Mouse (Mus musculus) lung, postnatal 14 days (tissue): ENCODE measurements around the gene Tnrc18.
A peak's percentile ranks its signal among the peaks of the same experiment; 100 is the strongest.

Source experiments
- DNase-seq: peaks from one replicate; pipeline ENCODE4 v3.0.0; 2021

The Tnrc18 gene

DNA sequence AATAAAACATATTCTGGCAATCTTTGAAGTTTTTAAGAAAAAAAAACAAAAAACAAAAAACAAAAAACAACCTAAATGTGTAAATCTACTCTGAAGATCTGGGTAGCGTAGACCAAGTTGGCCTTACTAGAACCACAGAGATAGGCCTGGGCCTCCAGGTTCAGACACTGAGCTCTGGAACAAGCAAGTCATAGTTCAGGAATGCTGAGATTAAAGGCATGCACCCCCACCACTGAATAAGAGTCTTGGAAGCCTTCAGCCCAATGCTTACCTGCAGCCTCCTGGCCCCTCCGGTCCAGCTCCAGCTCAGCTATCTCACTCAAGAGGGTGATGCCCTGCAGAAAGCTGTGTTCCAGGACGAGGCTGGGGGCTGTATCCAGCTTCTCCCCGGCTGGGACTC is 46.4 kb downstream of the Tnrc18 start:
- no peak for DNase-seq

DNA sequence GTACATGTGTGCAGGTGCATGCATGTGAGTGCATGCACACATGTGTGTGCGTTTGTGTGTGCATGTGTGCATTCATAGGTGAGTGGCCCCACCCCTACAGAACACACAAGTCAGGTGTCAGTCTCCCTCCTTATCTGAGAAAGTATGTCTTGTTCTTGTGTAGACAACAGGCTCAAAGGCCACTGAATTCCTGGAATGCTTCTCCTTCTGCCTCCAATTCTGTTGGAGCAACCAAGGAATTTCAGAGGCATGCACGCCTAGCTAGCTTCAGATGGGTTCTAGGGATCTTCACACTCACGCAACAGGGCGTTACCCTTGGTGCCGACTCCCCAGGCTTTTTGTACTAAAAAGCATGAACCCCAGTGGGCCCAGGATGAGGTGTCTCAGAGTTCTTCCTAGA is 47.8 kb downstream of the Tnrc18 start:
- no peak for DNase-seq

DNA sequence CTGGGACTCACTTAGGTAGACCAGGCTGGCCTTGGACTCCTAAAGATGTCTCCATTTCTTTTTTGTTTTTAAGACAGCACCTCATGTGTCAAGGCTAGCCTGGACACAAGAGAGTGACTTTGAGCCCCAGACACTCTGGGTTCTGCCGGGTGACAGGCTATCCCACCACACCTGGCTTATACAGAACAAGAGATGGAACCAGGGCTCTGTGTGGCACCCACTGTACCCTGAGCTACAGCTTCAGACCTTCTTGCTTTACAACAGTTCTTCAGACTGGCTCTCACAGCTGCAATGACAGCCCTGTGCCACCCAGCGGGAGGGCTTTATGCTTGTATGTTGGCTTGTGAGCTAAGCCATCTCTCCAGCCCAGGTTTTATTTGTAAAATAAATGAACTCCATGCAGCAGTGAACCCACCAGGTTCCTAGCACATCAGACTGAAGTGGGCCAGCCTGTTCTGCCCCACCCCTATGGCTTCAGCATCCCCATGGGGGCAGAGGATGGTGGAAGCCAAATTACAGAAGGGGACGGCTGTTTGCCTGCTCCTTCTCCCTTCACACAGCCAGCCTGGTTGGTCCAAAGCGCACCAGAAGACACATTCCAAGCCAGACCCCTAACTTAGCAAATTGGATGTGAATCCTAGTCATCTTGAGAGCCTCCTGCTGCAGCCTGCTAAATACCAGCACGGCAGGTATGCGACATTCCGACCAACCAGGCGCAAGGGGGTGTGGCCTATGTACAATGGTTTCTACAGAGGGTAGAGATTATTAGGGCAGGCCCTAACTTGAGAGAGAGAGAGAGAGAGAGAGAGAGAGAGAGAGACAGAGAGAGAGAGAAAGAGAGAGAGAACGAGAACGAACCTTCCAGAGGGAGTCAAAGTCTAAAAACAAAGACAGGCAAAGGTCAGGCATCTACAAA is 48.9 kb downstream of the Tnrc18 start:
- no peak for DNase-seq

DNA sequence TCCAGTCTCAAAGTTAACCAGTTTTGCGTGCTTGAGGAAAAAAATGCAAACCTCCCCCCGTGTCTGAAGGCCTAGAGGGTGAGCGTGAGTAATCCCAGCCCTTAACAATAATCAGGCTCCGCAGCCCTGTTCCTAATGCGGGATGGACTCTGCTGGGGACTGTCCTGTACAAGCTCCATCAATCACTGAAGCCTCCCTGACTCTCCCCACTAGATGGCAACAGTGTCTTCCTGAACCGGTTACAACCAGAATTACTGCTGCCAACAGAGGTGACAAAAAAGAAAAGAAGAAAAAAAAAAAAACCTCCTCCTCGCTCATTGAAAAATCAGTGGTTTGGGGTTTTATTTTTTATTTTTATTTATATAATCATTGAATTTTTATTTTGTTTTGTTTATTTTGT is 49.5 kb downstream of the Tnrc18 start:
- peak; percentile 81 for DNase-seq

GRCm38 (mm10) chr5:142766708-142767107 is 50.8 kb downstream of the Tnrc18 start:
- DNase-seq: no peak

GRCm38 (mm10) chr5:142764889-142765288 is 52.6 kb downstream of the Tnrc18 start:
- no peak for DNase-seq

DNA sequence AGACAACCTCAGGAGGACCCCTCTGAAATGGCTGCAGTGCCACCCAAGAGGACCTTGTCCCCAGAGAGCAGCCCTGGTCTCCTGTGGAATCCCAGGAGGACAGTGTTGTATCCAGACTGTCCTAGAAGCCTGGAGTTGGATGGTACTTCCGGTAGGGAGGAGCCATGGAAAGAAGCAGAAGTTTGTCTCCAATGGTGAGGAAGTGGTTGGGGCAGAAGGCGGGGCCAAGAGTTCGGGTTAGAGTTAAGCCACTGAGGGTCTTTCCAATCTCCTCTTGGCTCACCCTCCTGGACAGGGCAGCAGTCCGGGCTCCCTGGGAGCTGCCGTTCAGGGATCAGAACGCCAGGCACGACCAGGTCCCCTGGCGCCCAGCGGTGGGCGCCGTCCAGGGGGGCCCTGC is 53.2 kb downstream of the Tnrc18 start:
- no peak for DNase-seq

- DNase-seq: no peak
Measured at GRCm38 (mm10) chr5:142762082-142762807, 55.2 kb downstream of the Tnrc18 start.

- DNase-seq: no peak
Measured at GRCm38 (mm10) chr5:142761326-142761983, 56.0 kb downstream of the Tnrc18 start.

DNA sequence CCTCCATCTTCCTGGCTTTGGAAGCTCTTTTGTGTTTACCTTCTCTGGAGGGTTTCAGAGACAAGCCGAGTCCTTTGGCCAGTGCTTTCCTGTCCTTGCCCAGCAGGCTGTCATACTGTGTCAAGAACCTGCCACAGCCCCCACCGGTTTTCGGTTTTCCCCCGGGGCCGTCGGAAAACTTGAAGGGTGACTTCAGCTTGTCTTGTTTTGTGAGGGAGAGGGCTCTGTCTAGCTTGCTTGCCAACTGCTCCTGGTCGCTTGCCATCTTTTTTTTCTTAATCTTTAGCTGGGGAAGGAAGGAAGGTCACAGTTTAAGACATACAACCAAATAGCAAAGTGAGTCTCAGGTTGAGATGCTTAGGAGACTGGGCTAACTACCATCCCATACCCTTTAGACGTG is 57.7 kb downstream of the Tnrc18 start:
- no peak for DNase-seq

GRCm38 (mm10) chr5:142752241-142752640 is 65.2 kb downstream of the Tnrc18 start:
- no peak for DNase-seq

DNA sequence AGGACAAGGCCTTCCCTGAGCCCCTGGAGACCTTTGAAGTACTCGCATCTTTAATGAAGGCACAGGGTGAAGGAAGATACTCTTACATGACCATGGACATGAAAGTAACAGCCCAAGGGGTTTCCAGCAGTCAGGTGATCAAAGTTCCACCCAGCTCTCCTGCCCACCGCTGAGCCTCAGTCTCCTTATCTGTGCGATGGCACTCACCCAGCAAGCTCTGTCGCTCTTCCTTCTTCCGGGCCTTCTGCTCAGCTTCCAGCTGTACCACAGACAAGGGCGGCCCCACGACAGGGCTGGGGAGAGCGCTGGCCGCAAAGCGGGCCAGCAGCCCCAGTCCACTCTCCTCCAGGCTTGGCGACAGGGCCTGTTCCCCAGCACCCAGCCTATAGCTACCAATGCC is 67.3 kb downstream of the Tnrc18 start:
- DNase-seq: no peak

GRCm38 (mm10) chr5:142747026-142747629 is 70.3 kb downstream of the Tnrc18 start:
- DNase-seq: no peak

- DNase-seq: no peak
Measured at GRCm38 (mm10) chr5:142739941-142740340, 77.5 kb downstream of the Tnrc18 start.

- DNase-seq: no peak
Measured at GRCm38 (mm10) chr5:142731916-142732315, 85.5 kb downstream of the Tnrc18 start.

- no peak for DNase-seq
Measured at GRCm38 (mm10) chr5:142730295-142730694, 87.2 kb downstream of the Tnrc18 start.

- DNase-seq: no peak
Measured at GRCm38 (mm10) chr5:142728301-142728700, 89.2 kb downstream of the Tnrc18 start.

DNA sequence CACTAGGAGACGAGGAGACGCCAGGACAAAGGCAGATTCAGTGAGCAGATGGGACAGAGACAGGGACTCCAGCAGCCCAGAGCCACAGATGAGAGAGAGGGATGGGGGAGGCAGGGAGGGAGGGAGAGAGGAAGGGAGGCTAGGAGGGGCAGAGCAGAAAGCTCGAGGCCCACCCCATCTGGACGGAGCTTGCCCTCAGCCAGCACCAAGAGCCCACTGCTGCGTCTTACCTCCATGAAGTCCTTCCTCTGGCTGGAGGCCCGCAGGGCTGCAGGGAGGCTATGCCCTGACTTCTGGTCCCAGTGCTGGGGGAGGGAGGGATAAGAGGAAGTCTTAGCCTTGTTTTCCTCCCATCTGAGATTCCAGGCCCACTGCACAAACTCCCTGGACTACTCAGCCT is 90.7 kb downstream of the Tnrc18 start:
- DNase-seq: no peak

- no peak for DNase-seq
Measured at GRCm38 (mm10) chr5:142724265-142724664, 93.2 kb downstream of the Tnrc18 start.

GRCm38 (mm10) chr5:142723520-142724133 is 93.8 kb downstream of the Tnrc18 start:
- DNase-seq: peak; percentile 72

DNA sequence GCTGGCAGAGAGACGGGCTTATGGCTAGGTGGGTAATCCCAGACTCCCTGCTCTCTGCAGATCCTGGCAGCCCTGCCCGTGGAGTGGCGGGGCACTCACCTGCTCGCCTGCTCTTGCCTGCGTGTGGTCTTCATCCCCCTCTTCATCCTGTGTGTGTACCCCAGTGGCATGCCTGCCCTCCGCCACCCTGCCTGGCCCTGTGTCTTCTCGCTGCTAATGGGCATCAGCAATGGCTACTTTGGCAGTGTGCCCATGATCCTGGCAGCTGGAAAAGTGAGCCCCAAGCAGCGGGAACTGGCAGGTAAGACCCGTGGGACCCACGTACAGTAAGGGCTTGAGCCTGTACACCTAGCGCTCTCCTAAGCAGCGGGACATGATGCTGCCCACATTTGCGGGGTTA is 97.6 kb downstream of the Tnrc18 start:
- no peak for DNase-seq

DNA sequence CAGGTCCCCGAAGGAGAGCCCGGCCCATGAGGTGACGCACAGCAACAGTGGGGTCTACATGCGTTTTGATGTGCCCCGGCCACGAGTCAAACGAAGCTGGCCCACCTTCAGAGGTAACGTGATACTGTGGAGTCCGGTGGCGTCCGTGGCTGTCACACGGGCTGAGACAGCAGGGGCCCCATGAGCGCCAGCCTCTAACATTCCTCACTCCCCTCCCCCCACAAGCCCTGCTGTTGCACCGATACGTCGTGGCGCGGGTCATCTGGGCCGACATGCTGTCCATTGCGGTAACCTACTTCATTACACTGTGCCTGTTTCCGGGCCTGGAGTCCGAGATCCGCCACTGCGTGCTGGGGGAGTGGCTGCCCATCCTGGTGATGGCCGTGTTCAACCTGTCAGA is 99.0 kb downstream of the Tnrc18 start:
- DNase-seq: no peak

DNA sequence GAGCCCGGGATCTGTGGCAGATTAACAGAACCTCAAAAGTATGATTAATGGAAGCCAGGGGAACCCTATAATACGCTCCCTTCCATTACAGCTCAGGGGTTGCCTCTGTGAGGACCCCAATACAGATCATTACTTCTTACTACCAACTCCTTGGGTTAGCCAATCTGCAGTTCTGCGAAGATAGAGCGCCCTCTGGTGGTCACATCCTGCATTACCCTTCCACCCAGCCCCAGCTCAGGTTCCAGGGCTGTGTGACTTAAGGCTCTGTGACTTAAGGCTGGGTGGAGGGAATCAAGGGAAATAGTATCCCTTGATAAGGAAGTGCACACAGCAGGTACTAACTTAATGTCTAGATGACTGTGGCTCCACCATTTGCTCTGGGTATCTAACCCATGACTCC is 99.4 kb downstream of the Tnrc18 start:
- peak; percentile 90 for DNase-seq
